Mouse (Mus musculus): ENCODE results near the gene Fhit.

The Fhit gene

GRCm38 (mm10) chr14:9555807-9556206, 1606.0 kb downstream of the Fhit start:
- DNase-seq = no peak

GRCm38 (mm10) chr14:9552149-9552548, 1609.7 kb downstream of the Fhit start:
- no peak for DNase-seq

GRCm38 (mm10) chr14:9547952-9548351, 1613.9 kb downstream of the Fhit start:
- no peak for DNase-seq

DNA sequence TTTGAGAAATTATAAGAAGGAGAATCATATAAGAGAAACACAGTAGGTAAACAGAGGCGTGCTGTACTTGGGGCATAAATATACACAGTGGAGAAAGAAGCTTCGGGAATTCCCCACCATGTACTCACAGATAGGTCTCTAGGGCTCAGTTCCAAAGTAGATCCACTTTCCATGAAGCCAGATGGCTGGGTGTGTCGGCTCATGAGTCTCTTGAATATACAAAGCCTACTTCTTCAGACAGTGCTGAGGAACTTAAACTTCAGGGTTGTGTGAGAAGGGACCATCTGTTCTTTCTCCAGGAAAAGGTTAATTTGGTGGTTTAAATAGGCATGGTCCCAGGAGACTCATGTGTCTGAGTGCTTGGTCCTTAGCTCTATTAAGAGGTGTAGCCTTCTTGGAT, 1617.5 kb downstream of the Fhit start:
- no peak for DNase-seq

GRCm38 (mm10) chr14:9535491-9535890, 1626.3 kb downstream of the Fhit start:
- DNase-seq = no peak

GRCm38 (mm10) chr14:9529247-9529646, 1632.6 kb downstream of the Fhit start:
- DNase-seq = no peak

GRCm38 (mm10) chr14:9526136-9526535, 1635.7 kb downstream of the Fhit start:
- DNase-seq = no peak

GRCm38 (mm10) chr14:9517651-9518050, 1644.2 kb downstream of the Fhit start:
- no peak for DNase-seq

DNA sequence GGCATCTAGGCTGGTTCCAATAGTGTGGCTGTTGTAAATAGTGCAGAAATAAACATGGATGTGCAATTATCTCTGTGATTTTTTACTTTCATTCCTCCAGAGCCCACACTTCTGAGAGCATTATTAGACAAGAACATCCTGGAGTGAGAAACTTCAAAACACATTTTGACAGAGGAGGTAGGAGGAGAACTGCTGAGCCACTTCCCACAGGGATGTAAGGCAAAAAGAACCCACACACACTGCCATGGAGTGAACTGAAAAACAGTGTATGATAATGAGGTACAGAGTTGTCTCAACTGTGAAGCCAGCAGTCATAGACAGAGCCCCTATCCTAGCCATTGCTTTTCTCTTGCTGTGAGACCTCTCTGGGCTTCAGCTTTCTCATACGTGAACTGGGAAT, 1652.2 kb downstream of the Fhit start:
- no peak for DNase-seq
